Mouse (Mus musculus): ENCODE measurements at regions not wholly inside any gene's neighbourhood (a gene's known extent, or its start where the extent isn't known, plus 50 kb on each side); places are given as distances from the start of the nearest gene placed in this dataset.

- Histone ChIP-seq H3K4me1 (replicated peaks) (no peaks in the 10 kb centered on the region), H3K4me2 (no peak overlapping the region), H3K36me3 (replicated peaks) (no peaks in the 10 kb centered on the region), H3K27ac (replicated peaks) (no peak overlapping the region), H3K9ac (no peak overlapping the region), H3K9me3 (replicated peaks) (no peaks in the 10 kb centered on the region), H3K4me3 (replicated peaks) (no peak overlapping the region), H3K27me3 (no peaks in the 10 kb centered on the region)
- ATAC-seq (ENCODE audit: insufficient read depth) = no peak
- WGBS (ENCODE audit: insufficient replicate concordance) = 71% methylated on average over 6 of the region's 6 CpGs
Measured at GRCm38 (mm10) chr3:41476516-41476915, 79.0 kb upstream of the Jade1 start.

- Histone ChIP-seq H3K9me3 (replicated peaks) (no peaks in the 10 kb centered on the region), H3K27ac (replicated peaks) (no peak overlapping the region), H3K4me1 (replicated peaks) (no peaks in the 10 kb centered on the region), H3K36me3 (replicated peaks) (no peaks in the 10 kb centered on the region), H3K4me2 (no peak overlapping the region), H3K27me3 (no peaks in the 10 kb centered on the region), H3K9ac (no peak overlapping the region), H3K4me3 (replicated peaks) (no peak overlapping the region)
- no peak for ATAC-seq (ENCODE audit: insufficient read depth)
- 72% methylated on average over 3 of the region's 3 CpGs for WGBS (ENCODE audit: insufficient replicate concordance)
Measured at GRCm38 (mm10) chr3:41472586-41472985, 82.9 kb upstream of the Jade1 start.

DNA sequence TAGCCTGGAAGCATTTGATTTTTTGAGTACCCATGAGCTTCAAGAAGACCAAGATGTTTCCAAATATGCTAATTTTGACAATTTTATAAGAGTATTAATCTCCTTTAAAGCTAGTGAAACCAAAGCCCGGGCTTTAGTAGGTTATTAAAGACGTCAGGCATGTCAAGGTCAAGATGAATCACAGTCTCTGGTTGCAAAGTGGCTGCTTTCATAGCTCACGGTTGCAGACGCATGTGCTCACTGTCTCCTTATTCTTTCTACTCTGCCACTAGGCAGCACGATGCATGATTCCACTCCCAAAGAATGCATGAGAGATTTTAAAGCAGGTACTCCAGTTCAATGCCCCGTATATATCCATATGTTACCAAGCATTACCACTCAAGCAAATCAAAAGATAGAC is 86.4 kb upstream of the Jade1 start:
- H3K4me1 ChIP-seq (replicated peaks) = no peaks in the 10 kb centered on the region
- H3K27ac ChIP-seq (replicated peaks) = no peak overlapping the region
- H3K36me3 ChIP-seq (replicated peaks) = no peaks in the 10 kb centered on the region
- no peak overlapping the region for H3K4me2 ChIP-seq
- no peak overlapping the region for H3K4me3 ChIP-seq (replicated peaks)
- 63% methylated on average over 6 of the region's 6 CpGs for WGBS (ENCODE audit: insufficient replicate concordance)
- H3K9me3 ChIP-seq (replicated peaks) = no peaks in the 10 kb centered on the region
- H3K27me3 ChIP-seq = no peaks in the 10 kb centered on the region
- no peak overlapping the region for H3K9ac ChIP-seq
- ATAC-seq (ENCODE audit: insufficient read depth) = no peak

DNA sequence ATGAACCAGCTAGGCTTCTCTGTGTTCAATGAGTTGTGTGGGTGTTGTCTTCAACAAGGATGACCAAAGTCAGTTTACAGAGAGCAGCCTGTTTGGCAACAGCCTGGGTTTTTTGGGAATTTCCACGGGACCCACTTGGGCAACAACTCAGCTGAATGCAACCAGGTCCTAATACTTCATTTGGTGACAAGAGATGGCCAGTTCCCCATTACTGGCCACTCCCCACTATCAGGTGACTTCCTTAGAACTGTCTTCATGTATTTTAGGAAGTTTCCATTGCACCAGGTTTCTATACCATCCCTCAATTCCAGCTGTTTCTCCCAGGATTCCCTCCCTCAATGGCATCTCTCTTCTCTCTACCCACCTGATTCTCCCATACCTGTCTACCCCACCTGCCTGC is 87.7 kb upstream of the Jade1 start:
- WGBS (ENCODE audit: insufficient replicate concordance) = 15% methylated on average over 1 of the region's 1 CpGs
- Histone ChIP-seq H3K4me2 (no peak overlapping the region), H3K9me3 (replicated peaks) (no peaks in the 10 kb centered on the region), H3K27me3 (no peaks in the 10 kb centered on the region), H3K4me3 (replicated peaks) (no peak overlapping the region), H3K4me1 (replicated peaks) (no peaks in the 10 kb centered on the region), H3K9ac (no peak overlapping the region), H3K27ac (replicated peaks) (no peak overlapping the region), H3K36me3 (replicated peaks) (no peaks in the 10 kb centered on the region)
- no peak for ATAC-seq (ENCODE audit: insufficient read depth)

DNA sequence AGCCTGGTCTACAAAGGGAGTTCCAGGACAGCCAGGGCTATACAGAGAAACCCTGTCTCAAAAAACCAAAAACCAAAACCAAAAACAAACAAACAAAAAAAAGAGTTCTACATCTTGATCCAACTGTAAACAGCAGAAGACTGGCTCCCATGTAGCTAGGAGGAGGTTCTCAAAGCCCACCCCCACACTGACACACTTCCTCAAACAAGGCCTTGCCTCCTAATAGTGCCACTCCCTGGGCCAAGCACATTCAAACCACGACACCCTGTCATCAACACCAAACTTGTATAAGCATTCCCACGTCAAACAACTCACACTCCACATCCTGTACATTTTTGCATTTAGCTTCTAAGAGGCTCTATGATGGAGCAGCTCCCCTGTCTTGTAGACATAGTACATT is 89.6 kb upstream of the Jade1 start:
- Histone ChIP-seq H3K4me2 (no peak overlapping the region), H3K4me1 (replicated peaks) (no peaks in the 10 kb centered on the region), H3K9me3 (replicated peaks) (no peaks in the 10 kb centered on the region), H3K27me3 (no peaks in the 10 kb centered on the region), H3K36me3 (replicated peaks) (no peaks in the 10 kb centered on the region), H3K27ac (replicated peaks) (no peak overlapping the region), H3K9ac (no peak overlapping the region), H3K4me3 (replicated peaks) (no peak overlapping the region)
- no peak for ATAC-seq (ENCODE audit: insufficient read depth)
- WGBS (ENCODE audit: insufficient replicate concordance) = 26% methylated on average over 2 of the region's 2 CpGs

- ATAC-seq (ENCODE audit: insufficient read depth) = no peak
Measured at GRCm38 (mm10) chr3:41462953-41463644, 92.4 kb upstream of the Jade1 start.

GRCm38 (mm10) chr3:41460131-41460530 is 95.4 kb upstream of the Jade1 start:
- 57% methylated on average over 4 of the region's 4 CpGs for WGBS (ENCODE audit: insufficient replicate concordance)
- no peak for ATAC-seq (ENCODE audit: insufficient read depth)
- Histone ChIP-seq H3K36me3 (replicated peaks) (no peaks in the 10 kb centered on the region), H3K4me2 (no peak overlapping the region), H3K9ac (no peak overlapping the region), H3K4me1 (replicated peaks) (no peaks in the 10 kb centered on the region), H3K9me3 (replicated peaks) (no peaks in the 10 kb centered on the region), H3K27ac (replicated peaks) (no peak overlapping the region), H3K4me3 (replicated peaks) (no peak overlapping the region), H3K27me3 (no peaks in the 10 kb centered on the region)

More at GRCm38 (mm10) chr3:41462953-41463644, 92.4 kb upstream of the Jade1 start:
- Histone ChIP-seq H3K27me3 (no peaks in the 10 kb centered on the region), H3K27ac (replicated peaks) (no peak overlapping the region), H3K4me3 (replicated peaks) (no peak overlapping the region), H3K9ac (no peak overlapping the region), H3K4me2 (no peak overlapping the region), H3K9me3 (replicated peaks) (no peaks in the 10 kb centered on the region), H3K36me3 (replicated peaks) (no peaks in the 10 kb centered on the region), H3K4me1 (replicated peaks) (no peaks in the 10 kb centered on the region)
- 54% methylated on average over 11 of the region's 11 CpGs for WGBS (ENCODE audit: insufficient replicate concordance)

DNA sequence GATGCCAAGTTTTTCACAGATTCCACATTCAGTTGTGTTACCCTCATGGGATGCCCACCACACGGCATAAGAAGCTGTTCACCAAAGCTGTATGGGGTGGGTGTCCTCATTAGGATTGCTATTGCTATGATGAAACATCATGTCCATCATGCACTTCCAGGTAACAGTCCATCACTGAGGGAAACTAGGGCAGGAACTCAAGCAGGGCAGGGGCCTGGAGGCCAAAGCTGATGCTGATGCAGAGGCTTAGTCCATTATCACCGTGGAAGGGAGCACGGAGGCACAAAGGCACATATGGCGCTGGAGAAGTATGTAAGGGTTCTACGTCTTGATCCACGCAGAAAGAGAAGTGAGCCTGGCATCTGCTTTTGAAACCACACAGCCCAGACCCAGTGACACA is 97.4 kb upstream of the Jade1 start:
- Histone ChIP-seq H3K9me3 (replicated peaks) (no peaks in the 10 kb centered on the region), H3K27ac (replicated peaks) (no peak overlapping the region), H3K36me3 (replicated peaks) (no peaks in the 10 kb centered on the region), H3K4me2 (no peak overlapping the region), H3K4me1 (replicated peaks) (no peaks in the 10 kb centered on the region), H3K9ac (no peak overlapping the region), H3K4me3 (replicated peaks) (no peak overlapping the region), H3K27me3 (no peaks in the 10 kb centered on the region)
- 79% methylated on average over 6 of the region's 6 CpGs for WGBS (ENCODE audit: insufficient replicate concordance)
- no peak for ATAC-seq (ENCODE audit: insufficient read depth)

DNA sequence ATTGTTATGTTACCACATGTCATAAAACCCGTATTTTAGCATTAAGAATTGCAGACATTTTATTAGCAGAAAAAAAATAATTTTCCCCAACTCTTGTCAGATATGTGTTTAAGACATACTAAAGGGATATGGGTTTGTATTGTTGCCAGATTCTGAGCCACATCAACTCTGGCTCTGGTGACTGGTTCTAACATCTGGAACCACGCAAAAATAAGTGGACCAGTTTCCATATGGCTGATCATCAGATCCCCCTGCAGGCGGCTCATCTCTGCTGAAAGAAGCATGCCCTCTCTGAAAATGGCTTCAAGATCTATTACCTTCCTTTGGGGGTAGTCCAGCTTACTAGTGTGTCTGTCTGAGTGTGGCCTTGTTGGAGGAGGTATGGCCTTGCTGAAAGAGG is 102.0 kb upstream of the Jade1 start:
- Histone ChIP-seq H3K4me1 (replicated peaks) (no peaks in the 10 kb centered on the region), H3K4me3 (replicated peaks) (no peak overlapping the region), H3K9me3 (replicated peaks) (no peaks in the 10 kb centered on the region), H3K36me3 (replicated peaks) (no peaks in the 10 kb centered on the region), H3K27me3 (no peaks in the 10 kb centered on the region), H3K27ac (replicated peaks) (no peak overlapping the region), H3K4me2 (no peak overlapping the region), H3K9ac (no peak overlapping the region)
- 54% methylated on average over 3 of the region's 3 CpGs for WGBS (ENCODE audit: insufficient replicate concordance)
- no peak for ATAC-seq (ENCODE audit: insufficient read depth)

DNA sequence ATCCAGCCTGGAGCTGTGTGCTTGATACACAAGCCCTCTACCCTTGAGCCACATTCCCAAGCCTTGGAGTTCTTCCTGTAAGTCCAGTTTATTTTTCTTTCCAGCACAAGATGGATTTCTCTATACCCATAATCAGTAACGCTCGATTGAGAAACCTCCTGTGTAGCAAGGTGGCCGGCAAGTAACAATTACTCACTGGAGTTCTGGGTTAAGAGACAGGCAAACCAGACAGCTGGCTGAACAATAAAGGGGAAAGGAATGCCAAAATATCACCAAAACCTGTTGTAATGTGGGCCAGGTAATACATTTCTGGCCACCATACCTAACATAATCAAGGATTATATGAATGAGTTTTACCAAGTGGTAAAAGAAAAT is 102.8 kb upstream of the Jade1 start:
- no peaks in the 10 kb centered on the region for H3K27me3 ChIP-seq
- no peak overlapping the region for H3K27ac ChIP-seq (replicated peaks)
- no peak overlapping the region for H3K4me3 ChIP-seq (replicated peaks)
- ATAC-seq (ENCODE audit: insufficient read depth) = no peak
- 61% methylated on average over 3 of the region's 3 CpGs for WGBS (ENCODE audit: insufficient replicate concordance)
- no peaks in the 10 kb centered on the region for H3K4me1 ChIP-seq (replicated peaks)
- no peak overlapping the region for H3K9ac ChIP-seq
- no peaks in the 10 kb centered on the region for H3K36me3 ChIP-seq (replicated peaks)
- H3K9me3 ChIP-seq (replicated peaks) = no peaks in the 10 kb centered on the region
- no peak overlapping the region for H3K4me2 ChIP-seq

DNA sequence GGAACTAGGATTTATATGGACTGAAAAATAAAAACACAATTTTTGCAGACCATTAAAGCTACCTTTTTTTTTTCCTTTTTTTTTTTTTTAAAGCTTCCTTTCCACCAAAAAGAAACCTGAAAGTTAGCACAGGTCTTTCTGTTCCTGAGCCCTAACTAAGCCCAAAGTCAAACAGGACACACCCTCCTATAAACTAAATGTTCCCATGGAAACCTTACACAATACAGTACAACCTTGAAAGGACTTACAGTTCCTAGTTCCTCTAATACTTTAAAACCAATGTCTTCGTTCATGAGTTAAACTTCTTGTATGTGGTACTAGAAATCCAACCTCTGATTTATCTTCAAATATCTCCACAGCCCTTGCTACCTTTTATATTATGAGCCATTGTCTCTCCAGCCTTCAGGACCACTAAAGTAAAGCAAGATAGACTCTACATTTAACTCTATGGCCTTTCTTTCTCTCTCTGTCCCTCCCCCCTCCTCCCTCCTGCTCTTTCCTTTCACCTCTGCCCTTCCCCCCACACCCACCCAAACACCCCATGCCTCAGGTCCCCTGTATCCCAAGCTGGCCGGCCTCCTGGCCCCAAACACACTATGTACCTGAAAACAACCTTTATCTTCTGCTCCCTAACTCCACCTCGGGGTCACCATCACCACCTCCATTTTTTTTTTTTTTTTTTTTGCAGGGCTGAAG is 103.4 kb upstream of the Jade1 start:
- H3K9me3 ChIP-seq (replicated peaks) = no peaks in the 10 kb centered on the region
- H3K36me3 ChIP-seq (replicated peaks) = no peaks in the 10 kb centered on the region
- no peaks in the 10 kb centered on the region for H3K27me3 ChIP-seq
- no peak overlapping the region for H3K4me3 ChIP-seq (replicated peaks)
- no peaks in the 10 kb centered on the region for H3K4me1 ChIP-seq (replicated peaks)
- no peak overlapping the region for H3K9ac ChIP-seq
- no peak overlapping the region for H3K27ac ChIP-seq (replicated peaks)
- no peak for ATAC-seq (ENCODE audit: insufficient read depth)
- WGBS (ENCODE audit: insufficient replicate concordance) = 49% methylated on average over 3 of the region's 3 CpGs
- H3K4me2 ChIP-seq = no peak overlapping the region

- no peak overlapping the region for H3K27ac ChIP-seq (replicated peaks)
- no peak overlapping the region for H3K4me3 ChIP-seq (replicated peaks)
- ATAC-seq (ENCODE audit: insufficient read depth) = no peak
- 48% methylated on average over 1 of the region's 1 CpGs for WGBS (ENCODE audit: insufficient replicate concordance)
- no peak overlapping the region for H3K9ac ChIP-seq
- no peak overlapping the region for H3K4me2 ChIP-seq
- no peaks in the 10 kb centered on the region for H3K36me3 ChIP-seq (replicated peaks)
- H3K27me3 ChIP-seq = no peaks in the 10 kb centered on the region
- H3K4me1 ChIP-seq (replicated peaks) = no peaks in the 10 kb centered on the region
- H3K9me3 ChIP-seq (replicated peaks) = no peaks in the 10 kb centered on the region
Measured at GRCm38 (mm10) chr3:41450696-41451095, 104.8 kb upstream of the Jade1 start.

All from liver, embryonic 15.5 days (tissue).